Mouse (Mus musculus) kidney, postnatal 0 days (tissue): ENCODE data around the gene Tulp3. TPM values are rescaled to one million over a fixed set of nuclear protein-coding genes. Genes with fewer than 3 reads are reported as not detected.

Experiments used
- ATAC-seq: fragments of 200-750 bp; cut with Nextera tagmentation; replicated peaks from 2 replicates; pipeline ENCODE4 v1.8.0; 2017; ENCODE audit warnings: low read depth, moderate number of reproducible peaks, moderate TSS enrichment, moderate library complexity; ENCODE audit not compliant: low FRiP score
- DNase-seq: peaks from one replicate; pipeline ENCODE4 v3.0.0-alpha.2; 2016; ENCODE audit warnings: low spot score
- H3K27ac ChIP-seq: fragments of 300-500 bp; sonication (generic); 2 replicates; pipeline ENCODE4 v1.5.1; 2014; ENCODE audit warnings: mild to moderate bottlenecking
- H3K27me3 ChIP-seq: fragments of 300-500 bp; sonication (generic); 2 replicates; pipeline ENCODE4 v1.6.1; 2014; ENCODE audit warnings: low read length, mixed read lengths; ENCODE audit not compliant: insufficient read depth
- H3K36me3 ChIP-seq: fragments of 300-500 bp; sonication (generic); 2 replicates; pipeline ENCODE4 v1.6.1; 2014; ENCODE audit warnings: low read length, mixed read lengths; ENCODE audit not compliant: insufficient read depth
- H3K4me1 ChIP-seq: fragments of 300-500 bp; sonication (generic); replicated peaks from 2 replicates; pipeline ENCODE4 v1.6.1; 2014; ENCODE audit warnings: antibody characterized with exemption, low read length, mixed read lengths; ENCODE audit not compliant: insufficient read depth
- H3K4me2 ChIP-seq: fragments of 300-500 bp; sonication (generic); 2 replicates; pipeline ENCODE4 v1.6.1; 2014; ENCODE audit warnings: mild to moderate bottlenecking, low read length, moderate library complexity, mixed read lengths
- H3K4me3 ChIP-seq: fragments of 300-500 bp; sonication (generic); replicated peaks from 2 replicates; pipeline ENCODE4 v1.5.1; 2014; ENCODE audit warnings: low read depth, low read length
- H3K9ac ChIP-seq: fragments of 300-500 bp; sonication (generic); 2 replicates; pipeline ENCODE4 v1.6.1; 2014; ENCODE audit warnings: low read depth, low read length
- H3K9me3 ChIP-seq: fragments of 300-500 bp; sonication (generic); replicated peaks from 2 replicates; pipeline ENCODE4 v1.6.1; 2016; ENCODE audit warnings: low read length, inconsistent platforms, mixed read lengths
- CTCF ChIP-seq: IDR thresholded peaks from 2 replicates; pipeline ENCODE4 v1.5.1; 2016; ENCODE audit warnings: antibody characterized with exemption, low read depth, mild to moderate bottlenecking, moderate library complexity
- WGBS: fragments of 180-500 bp; shearing (Covaris S2); extraction: QIAGEN DNeasy Blood & Tissue Kit; methylation state at CpG from one replicate; pipeline ENCODE4 v1.1.7; 2014; 5-methylcytosine and 5-hydroxymethylcytosine counted together
- polyA plus RNA-seq: library from polyadenylated mRNA; unstranded; fragments of >200 nt; fragmentation: Nextera tagmentation; extraction: Ambion mirVana; gene quantifications from 2 replicates; pipeline ENCODE4 v1.2.1, GENCODE M21; 2015

The Tulp3 gene
- polyA plus RNA-seq, 1 experiment from 2014 or later: 15.0 TPM

DNA sequence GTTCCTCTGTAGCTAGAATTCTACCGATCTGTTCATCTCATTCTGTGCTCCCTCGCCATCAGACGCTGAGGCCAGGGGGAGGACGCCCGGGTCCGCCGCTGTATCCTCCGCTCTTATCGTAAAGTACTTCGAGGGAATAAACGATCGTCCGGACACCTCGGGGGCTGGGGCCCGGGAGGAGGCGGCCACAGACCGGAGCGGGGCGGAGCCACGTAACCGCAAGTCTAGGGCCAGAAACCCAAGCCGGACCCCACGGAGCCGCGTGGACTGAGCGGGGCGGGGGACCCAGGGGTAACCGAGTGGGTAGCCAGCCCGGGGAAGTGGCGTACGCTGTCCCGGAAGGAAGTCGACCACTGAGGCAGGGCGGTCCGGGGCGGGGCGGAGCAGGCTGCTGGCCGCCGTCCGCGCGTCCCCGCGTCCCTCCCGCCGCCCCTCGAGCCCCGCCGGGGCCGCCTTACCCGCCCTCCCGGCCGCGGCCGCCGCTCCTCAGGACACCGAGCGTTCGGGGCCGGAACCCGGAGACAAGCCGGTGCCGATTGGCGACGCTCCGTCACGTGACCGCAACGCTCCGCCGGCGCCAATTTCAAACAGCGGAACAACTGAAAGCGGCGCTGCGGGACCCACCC is 6.8 kb upstream of the Tulp3 start, which contains the start of the genes Rhno1 and Foxm1:
Rhno1 (minus strand) TSS at position 531 of the 626 bp plus-strand sequence.
Foxm1 (plus strand) TSS at position 587 of the 626 bp plus-strand sequence.
- under 1% methylated on average over 56 of the region's 76 CpGs for whole genome bisulfite sequencing

GRCm38 (mm10) chr6:128361901-128362300 is 6.2 kb upstream of the Tulp3 start:
- Histone ChIP-seq H3K4me2 (peak overlapping the region; percentile 87), H3K4me1 (0 out of 2 replicates have a peak, but pooled peaks cover 8% of the 10 kb centered on the region), H3K4me3 (peak overlapping the region; percentile 85), H3K27ac (peak overlapping the region; percentile 93), H3K27me3 (no peaks in the 10 kb centered on the region), H3K9me3 (no peaks in the 10 kb centered on the region), H3K36me3 (peaks cover 7% of the 10 kb centered on the region), H3K9ac (peak overlapping the region; percentile 93)
- ATAC-seq (no peak), DNase-seq (no peak)
- no peak for TF ChIP-seq CTCF
- WGBS: 16% methylated on average over 9 of the region's 9 CpGs

More for the DNA sequence above, 6.8 kb upstream of the Tulp3 start, which contains the start of the genes Rhno1 and Foxm1:
- Histone ChIP-seq H3K4me3 (peak within 1 kb of the TSS; percentile 85), H3K36me3 (peaks cover 12% of the 10 kb centered on the region), H3K9me3 (no peaks in the 10 kb centered on the region), H3K27ac (peak within 1 kb of the TSS; percentile 93), H3K9ac (peak within 1 kb of the TSS; percentile 93), H3K4me1 (0 out of 2 replicates have a peak, but pooled peaks cover 8% of the 10 kb centered on the region), H3K4me2 (peak within 1 kb of the TSS; percentile 87), H3K27me3 (no peaks in the 10 kb centered on the region)
- ATAC-seq: peak; percentile 81
- DNase-seq: peak; percentile 84
- TF ChIP-seq CTCF: no peak

GRCm38 (mm10) chr6:128358999-128359398 is 3.3 kb upstream of the Tulp3 start:
- peak; percentile 89 for TF ChIP-seq CTCF
- Histone ChIP-seq H3K27ac (no peak overlapping the region), H3K4me2 (no peak overlapping the region), H3K27me3 (no peaks in the 10 kb centered on the region), H3K9ac (no peak overlapping the region), H3K4me1 (peaks cover 15% of the 10 kb centered on the region; the same call in 1 of the 2 replicates), H3K4me3 (no peak overlapping the region), H3K36me3 (peaks cover 7% of the 10 kb centered on the region; the same call in 1 of the 2 replicates), H3K9me3 (no peaks in the 10 kb centered on the region)
- DNase-seq (peak; percentile 74), ATAC-seq (no peak)
- WGBS: 23% methylated on average over 2 of the region's 2 CpGs

- ATAC-seq (peak; percentile 70), DNase-seq (peak; percentile 66)
- Histone ChIP-seq H3K4me3 (peak overlapping the region; percentile 73), H3K4me1 (peaks cover 9% of the 10 kb centered on the region; the same call in 1 of the 2 replicates), H3K27ac (peak overlapping the region; percentile 81), H3K9me3 (no peaks in the 10 kb centered on the region), H3K36me3 (peaks cover 10% of the 10 kb centered on the region; the same call in 1 of the 2 replicates), H3K4me2 (peak overlapping the region; percentile 68), H3K27me3 (no peaks in the 10 kb centered on the region), H3K9ac (peak overlapping the region; percentile 72)
- TF ChIP-seq CTCF: no peak
- under 1% methylated on average over 28 of the region's 28 CpGs for WGBS
These were observed 410 bp downstream of the Tulp3 start for GRCm38 (mm10) chr6:128355201-128355681.

DNA sequence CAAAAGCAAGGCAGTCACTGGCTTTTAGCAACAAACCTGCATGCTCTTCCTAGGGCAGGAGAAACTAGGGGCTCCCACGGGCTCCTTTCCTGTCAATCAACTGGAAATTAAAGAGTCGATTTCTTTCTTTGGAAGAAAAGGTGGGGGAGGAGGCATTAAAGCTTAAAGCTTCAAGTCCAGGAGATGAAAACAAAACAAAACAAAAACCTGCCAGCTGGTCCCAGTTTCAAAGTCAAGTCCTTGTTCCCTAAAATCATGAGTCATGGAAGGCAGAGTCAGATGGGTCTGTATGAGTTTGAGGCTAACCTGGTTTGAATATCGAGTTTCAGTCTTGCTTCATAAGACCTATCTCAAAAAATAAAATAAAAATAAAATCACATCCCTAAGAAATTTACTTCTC is 1.5 kb downstream of the Tulp3 start:
- peaks cover 10% of the 10 kb centered on the region; the same call in 1 of the 2 replicates for H3K36me3 ChIP-seq
- H3K9ac ChIP-seq: 0 out of 2 replicates have a peak overlapping the region, but pooled peaks have one; percentile 18
- peak overlapping the region; percentile 68; the same call in 1 of the 2 replicates for H3K4me2 ChIP-seq
- H3K27ac ChIP-seq: no peak overlapping the region
- H3K4me1 ChIP-seq: peaks cover 9% of the 10 kb centered on the region; the same call in 1 of the 2 replicates
- H3K27me3 ChIP-seq: no peaks in the 10 kb centered on the region
- ATAC-seq (no peak), DNase-seq (peak; percentile 56)
- H3K4me3 ChIP-seq: peak overlapping the region; percentile 73; the same call in 1 of the 2 replicates
- H3K9me3 ChIP-seq: no peaks in the 10 kb centered on the region
- TF ChIP-seq CTCF: no peak
- WGBS: 28% methylated on average over 3 of the region's 3 CpGs

DNA sequence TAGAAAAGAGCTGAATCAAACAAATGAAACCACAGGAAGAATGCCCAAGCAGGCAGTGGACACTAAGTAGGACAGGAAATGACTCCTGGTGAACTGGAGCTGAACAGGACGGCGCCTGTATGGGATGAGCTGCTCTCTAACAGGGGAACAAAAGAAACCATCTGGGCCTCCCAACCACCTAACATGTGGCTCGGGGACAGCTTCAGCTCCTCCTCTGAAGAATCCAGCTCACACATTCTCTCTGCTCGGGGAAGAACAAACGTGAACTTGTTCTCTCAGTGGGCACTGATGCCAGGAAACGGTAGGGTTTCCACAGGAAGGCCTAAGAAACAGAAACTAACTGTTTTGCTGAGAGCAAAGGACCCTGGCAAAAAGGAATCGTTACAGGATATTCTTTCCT is 5.9 kb downstream of the Tulp3 start:
- Histone ChIP-seq H3K9ac (no peak overlapping the region), H3K9me3 (no peaks in the 10 kb centered on the region), H3K27ac (0 out of 2 replicates have a peak overlapping the region, but pooled peaks have one; percentile 50), H3K4me3 (no peak overlapping the region), H3K4me2 (no peak overlapping the region), H3K27me3 (no peaks in the 10 kb centered on the region), H3K36me3 (0 out of 2 replicates have a peak, but pooled peaks cover 4% of the 10 kb centered on the region), H3K4me1 (peaks cover 8% of the 10 kb centered on the region; the same call in 1 of the 2 replicates)
- DNase-seq (peak; percentile 35), ATAC-seq (no peak)
- 43% methylated on average over 7 of the region's 7 CpGs for WGBS
- TF ChIP-seq CTCF: no peak
